Mouse (Mus musculus): ENCODE results near the gene Ccdc175. TPM values are rescaled to one million over a fixed set of nuclear protein-coding genes. Genes with fewer than 3 reads are reported as not detected.

The Ccdc175 gene
- not detected for total RNA-seq (2022)

DNA sequence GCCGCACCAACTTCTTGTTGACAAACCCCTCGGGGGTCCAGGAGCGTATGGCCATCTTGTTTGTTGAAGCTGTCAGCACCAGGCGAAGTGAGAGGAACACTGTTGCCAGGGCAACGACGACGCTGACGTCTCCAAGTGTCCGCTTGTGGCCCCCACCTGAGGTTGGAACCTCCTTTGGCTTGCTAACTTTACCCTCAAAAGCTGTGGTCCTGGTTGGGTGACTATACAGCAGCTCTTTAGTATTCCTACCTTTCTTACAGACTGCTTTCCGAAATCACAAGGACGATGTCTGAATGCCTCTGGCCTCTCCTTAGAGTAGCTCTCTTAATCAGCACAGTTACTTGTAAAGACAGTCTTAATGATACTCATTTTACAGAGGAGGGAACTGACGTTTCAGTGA lies at the start of gene Ccdc175:
Gene Ccdc175, minus strand, starts transcription at position 101 of the 400 bp plus-strand sequence.
- no peak for DNase-seq (ENCODE audit: low spot score)

DNA sequence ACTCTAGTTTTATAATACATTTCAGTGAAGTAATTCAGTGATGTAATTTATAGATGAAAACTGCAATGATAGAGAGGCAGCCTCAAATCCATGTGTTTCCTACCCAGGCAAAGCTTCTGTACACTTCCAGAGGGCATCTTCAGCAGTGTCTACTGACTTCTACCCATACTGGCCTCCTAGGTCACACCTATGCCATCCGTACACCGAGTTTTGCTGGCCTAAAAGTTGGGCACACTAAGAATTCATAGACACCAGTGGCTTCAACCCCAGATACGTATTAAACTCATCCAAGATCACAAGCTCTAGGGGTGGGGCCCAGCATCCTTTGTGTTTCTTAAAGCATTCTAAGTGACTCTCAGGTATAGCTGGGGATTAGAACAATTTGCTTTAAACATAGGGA lies 49.3 kb upstream of the Ccdc175 start:
- DNase-seq (ENCODE audit: low spot score): no peak

DNA sequence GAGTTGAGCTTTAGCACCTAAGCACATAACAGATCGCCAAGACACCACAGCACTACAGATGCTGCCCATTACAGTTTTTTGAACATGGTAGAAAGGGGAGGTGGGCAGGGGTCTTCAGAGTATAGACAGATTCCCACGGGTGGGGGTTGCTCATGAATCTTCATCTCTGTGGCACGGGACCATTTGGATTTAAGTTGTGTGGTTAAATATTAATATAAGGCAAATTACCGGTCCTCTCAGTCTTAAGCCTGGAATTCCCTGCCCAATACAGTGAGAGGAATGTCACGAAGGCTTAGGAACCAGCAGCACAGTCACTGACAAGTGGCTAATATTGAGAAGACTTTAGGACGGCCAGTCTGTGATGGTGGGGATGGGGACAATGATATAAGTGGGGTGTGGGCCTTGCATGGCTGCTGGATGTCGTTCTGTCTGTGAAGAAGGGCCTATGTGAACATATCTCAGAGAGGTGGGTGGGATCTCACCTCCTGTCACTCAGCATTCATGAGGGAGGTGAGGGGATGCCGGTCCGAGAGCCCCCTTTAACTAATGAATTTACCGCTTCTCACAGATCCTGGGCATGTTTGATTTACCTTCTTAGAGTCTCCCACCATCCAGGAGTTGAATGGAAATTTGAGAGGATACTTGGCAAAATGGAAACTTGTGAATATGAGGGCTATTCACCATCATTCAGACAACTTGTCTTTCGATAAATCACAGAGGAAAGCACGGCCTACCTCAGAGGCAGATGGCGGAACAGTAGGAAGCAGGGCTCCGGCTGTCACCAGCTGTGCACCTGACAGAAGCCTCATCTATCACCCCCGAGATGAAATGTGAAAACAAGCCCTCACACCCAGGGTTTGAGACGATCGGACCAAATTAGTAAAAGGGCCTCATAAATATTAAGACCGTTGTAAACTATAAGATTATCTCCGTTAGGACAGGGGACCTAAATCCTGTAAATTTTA lies 48.3 kb upstream of the Ccdc175 start:
- DNase-seq (ENCODE audit: low spot score): no peak

GRCm38 (mm10) chr12:72232176-72232575 lies 47.3 kb upstream of the Ccdc175 start:
- DNase-seq (ENCODE audit: low spot score): no peak

DNA sequence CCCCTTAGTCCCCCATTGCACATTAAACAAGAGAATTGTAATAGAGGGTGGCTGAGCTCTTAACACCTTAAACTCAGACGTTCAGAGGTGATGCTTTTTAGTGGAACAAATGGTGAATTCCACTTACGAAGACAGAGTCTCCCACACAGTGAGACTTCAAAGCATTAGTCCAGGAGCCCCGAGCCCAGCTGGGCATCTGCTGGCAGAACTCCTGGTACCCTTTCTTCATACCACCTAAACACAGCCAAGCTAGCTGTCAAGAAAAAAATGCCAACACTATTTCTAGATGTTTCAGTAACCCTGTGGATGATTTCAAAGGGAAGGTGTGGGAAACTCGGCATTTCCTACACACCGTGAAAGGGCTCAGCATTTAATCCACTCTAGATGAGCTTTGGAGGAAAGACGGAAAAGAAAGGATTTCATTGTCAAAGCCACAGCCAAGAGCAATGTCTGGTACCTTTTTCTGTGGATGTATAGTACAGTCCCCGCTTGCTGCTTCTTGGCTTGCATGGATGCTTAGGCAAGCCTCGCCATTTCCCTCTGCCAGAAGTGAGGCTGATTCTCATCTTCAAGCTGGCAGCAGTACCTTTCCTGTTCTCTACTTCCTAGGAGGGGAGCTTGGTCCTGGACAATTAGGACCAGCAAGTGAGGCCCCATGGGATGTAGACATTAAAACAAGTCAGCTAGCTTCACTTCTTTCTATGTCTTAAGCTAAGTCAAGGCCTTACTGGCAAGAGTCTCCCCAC lies 44.8 kb upstream of the Ccdc175 start:
- DNase-seq (ENCODE audit: low spot score): no peak

- DNase-seq (ENCODE audit: low spot score): no peak
Observed at GRCm38 (mm10) chr12:72227731-72228130, 42.9 kb upstream of the Ccdc175 start.

DNA sequence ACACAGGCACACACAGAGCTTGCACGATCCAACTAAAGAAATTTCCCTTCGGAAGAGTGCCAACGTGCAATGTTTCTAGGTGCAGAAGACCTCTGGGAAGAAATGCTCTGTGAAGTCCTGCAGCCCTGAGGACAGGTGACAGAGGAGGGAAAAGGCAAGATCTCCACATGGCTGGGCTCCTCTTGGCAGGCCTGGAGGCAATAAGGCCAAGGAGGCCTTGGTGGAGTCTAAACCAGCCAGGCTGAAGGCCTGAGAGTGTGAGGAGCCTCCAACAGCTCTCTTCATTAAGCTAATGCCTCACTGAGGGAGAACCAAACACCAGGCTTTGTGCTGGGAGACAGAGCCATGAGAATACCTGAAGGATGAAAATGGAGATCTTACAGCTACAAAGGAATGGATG lies 40.5 kb upstream of the Ccdc175 start:
- DNase-seq (ENCODE audit: low spot score): no peak

- DNase-seq (ENCODE audit: low spot score): no peak
Observed at GRCm38 (mm10) chr12:72223557-72224102, 38.8 kb upstream of the Ccdc175 start.

DNA sequence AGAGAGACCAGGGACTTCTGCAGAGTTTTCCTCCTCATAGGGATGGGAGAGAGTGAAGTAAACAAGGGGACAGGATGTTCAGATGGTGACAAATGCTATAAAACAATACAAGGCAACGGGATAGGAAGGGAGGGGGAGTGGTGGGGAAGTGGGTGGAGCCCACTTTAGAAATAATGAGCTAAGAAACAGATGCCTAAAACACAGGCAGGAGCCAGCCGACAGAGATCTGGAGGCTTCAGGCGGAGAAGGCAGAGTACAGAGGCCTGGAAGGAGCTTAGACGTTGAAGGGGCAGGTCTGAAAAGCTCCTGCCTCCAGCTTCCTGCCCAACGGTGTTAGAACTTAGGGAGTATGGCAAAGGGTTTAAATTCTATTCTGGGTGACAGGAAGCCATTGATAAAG lies 28.7 kb upstream of the Ccdc175 start:
- peak; percentile 65 for DNase-seq (ENCODE audit: low spot score)

- no peak for DNase-seq (ENCODE audit: low spot score)
Observed at GRCm38 (mm10) chr12:72200828-72201227, 16.0 kb upstream of the Ccdc175 start.

DNA sequence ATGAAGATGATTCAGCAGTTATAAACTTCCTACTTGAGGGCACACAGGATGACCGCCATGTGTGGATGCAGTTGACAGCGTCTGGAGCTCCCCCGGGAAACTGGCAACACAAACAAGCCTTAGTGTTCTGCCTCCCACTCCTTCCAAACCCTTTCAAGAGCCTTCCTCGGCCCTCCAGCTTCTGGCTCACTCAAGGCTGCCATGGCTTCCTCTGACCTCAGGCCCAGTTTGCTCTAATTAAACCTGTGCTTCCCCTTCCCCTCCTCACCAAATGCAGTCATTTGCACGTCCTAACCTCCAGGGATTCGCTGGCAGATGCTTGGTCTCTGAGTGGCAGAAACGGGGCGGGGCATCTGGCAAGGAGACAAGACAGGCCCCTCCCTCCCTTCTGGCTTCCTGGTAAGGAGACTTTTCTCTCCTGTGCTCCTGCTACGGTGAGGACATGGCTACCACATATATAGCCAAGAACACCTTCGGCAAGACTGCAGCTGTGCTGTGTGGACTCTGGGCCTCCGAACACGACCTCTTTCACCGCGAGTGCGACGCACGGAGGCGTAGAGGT lies 13.2 kb upstream of the Ccdc175 start:
- DNase-seq (ENCODE audit: low spot score): peak; percentile 21

- DNase-seq (ENCODE audit: low spot score): no peak
Observed at GRCm38 (mm10) chr12:72197434-72197833, 12.6 kb upstream of the Ccdc175 start.

DNA sequence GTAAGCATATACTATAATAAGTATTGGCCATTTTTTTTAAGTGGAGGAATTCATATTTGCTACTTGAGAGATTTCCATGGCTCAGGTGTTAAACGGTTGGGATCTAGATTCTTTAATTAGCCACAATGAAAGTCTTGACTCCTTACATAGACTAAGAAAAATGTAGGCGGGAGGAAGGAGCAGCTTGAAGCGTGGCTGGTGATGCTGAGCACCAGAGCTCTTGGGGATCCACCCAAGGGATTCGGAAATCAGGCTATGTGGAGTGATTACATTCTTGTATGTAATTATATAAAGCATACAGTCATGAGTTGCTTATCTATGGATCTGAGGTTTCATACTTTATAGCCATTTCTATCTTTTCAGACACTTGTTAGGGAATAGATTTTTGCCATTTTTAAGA lies 5.3 kb downstream of the Ccdc175 start:
- DNase-seq (ENCODE audit: low spot score): no peak

DNA sequence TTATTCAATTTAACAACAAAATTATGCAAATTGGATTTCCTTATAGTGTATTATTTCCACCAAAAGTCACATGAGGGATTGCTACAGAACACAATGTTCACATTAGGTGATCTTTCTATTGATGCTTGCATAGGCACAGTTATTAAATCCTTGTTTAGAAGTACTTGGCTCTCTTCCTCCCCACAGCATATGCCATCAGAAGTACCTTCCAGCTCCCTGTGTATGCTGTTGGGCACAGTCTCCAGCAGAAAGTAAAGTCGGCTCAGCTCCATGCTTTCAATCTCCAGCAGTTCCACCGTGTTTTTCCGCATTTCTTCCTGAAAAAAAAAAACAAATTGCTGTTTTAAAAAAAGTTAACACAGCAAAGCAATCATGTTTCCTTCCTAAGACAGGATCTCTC lies 6.5 kb downstream of the Ccdc175 start:
- DNase-seq (ENCODE audit: low spot score): no peak

GRCm38 (mm10) chr12:72158421-72158820 lies 26.4 kb downstream of the Ccdc175 start:
- peak; percentile 17 for DNase-seq (ENCODE audit: low spot score)

- DNase-seq (ENCODE audit: low spot score): no peak
Observed at GRCm38 (mm10) chr12:72150786-72151185, 34.0 kb downstream of the Ccdc175 start.

GRCm38 (mm10) chr12:72129203-72129602 lies 55.6 kb downstream of the Ccdc175 start:
- DNase-seq (ENCODE audit: low spot score): no peak

- DNase-seq (ENCODE audit: low spot score): no peak
Observed at GRCm38 (mm10) chr12:72115686-72116345, 69.0 kb downstream of the Ccdc175 start.

DNA sequence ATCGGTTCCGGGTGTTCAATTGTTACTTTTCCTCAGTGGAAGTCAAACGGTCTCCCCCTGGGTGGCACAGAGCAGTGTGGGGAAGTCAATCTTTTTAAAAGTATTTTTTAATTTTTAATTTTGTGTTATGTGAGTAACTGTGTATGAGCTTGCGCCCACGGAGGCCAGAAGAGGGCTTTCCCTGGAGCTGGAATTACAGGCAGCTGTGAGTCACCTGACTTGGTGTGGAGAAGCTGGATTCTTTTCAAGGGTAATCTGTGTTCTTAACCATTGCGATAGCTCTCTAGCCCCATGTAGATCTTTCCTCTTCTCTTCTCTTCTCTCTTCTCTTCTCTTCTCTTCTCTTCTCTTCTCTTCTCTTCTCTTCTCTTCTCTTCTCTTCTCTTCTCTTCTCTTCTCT lies 69.7 kb downstream of the Ccdc175 start:
- DNase-seq (ENCODE audit: low spot score): peak; percentile 19

- peak; percentile 80 for DNase-seq (ENCODE audit: low spot score)
Observed at GRCm38 (mm10) chr12:72104525-72105281, 80.1 kb downstream of the Ccdc175 start.

- no peak for DNase-seq (ENCODE audit: low spot score)
Observed at GRCm38 (mm10) chr12:72104027-72104426, 80.8 kb downstream of the Ccdc175 start.

Data from heart, adult 8-10 months (tissue).